Mouse (Mus musculus) lung, postnatal 0 days (tissue): ENCODE results near the gene Lum. TPM values are rescaled to one million over a fixed set of nuclear protein-coding genes. Genes with fewer than 3 reads are reported as not detected.

ENCODE experiments used
- ATAC-seq: fragments of 200-750 bp; cut with Nextera tagmentation; 2 replicates; pipeline ENCODE4 v1.8.0; 2017; ENCODE audit warnings: moderate library complexity
- DNase-seq: peaks from one replicate; pipeline ENCODE4 v3.0.0-alpha.2; 2016; ENCODE audit warnings: low spot score
- H3K27ac ChIP-seq: fragments of 300-500 bp; sonication (generic); 2 replicates; pipeline ENCODE4 v1.5.1; 2014; ENCODE audit warnings: antibody characterized with exemption, mild to moderate bottlenecking, low read length, mixed read lengths
- H3K27me3 ChIP-seq: fragments of 300-500 bp; sonication (generic); replicated peaks from 2 replicates; pipeline ENCODE4 v1.6.1; 2014; ENCODE audit warnings: low read length, mixed read lengths; ENCODE audit not compliant: insufficient read depth
- H3K36me3 ChIP-seq: fragments of 300-500 bp; sonication (generic); 2 replicates; pipeline ENCODE4 v1.6.1; 2014; ENCODE audit warnings: low read length, mixed read lengths; ENCODE audit not compliant: insufficient read depth
- H3K4me1 ChIP-seq: fragments of 300-500 bp; sonication (generic); 2 replicates; pipeline ENCODE4 v1.6.1; 2014; ENCODE audit warnings: antibody characterized with exemption, low read depth, low read length, mixed read lengths; ENCODE audit not compliant: insufficient read depth
- H3K4me2 ChIP-seq: fragments of 300-500 bp; sonication (generic); replicated peaks from 2 replicates; pipeline ENCODE4 v1.6.1; 2014; ENCODE audit warnings: low read depth, mild to moderate bottlenecking, low read length, moderate library complexity, mixed read lengths
- H3K4me3 ChIP-seq: fragments of 300-500 bp; sonication (generic); 2 replicates; pipeline ENCODE4 v1.5.1; 2014; ENCODE audit warnings: low read depth, low read length
- H3K9ac ChIP-seq: fragments of 300-500 bp; sonication (generic); replicated peaks from 2 replicates; pipeline ENCODE4 v1.6.1; 2014; ENCODE audit warnings: low read depth, mild to moderate bottlenecking
- H3K9me3 ChIP-seq: fragments of 300-500 bp; sonication (generic); 2 replicates; pipeline ENCODE4 v1.6.1; 2016; ENCODE audit warnings: low read length, mixed read lengths
- CTCF ChIP-seq: IDR thresholded peaks from 2 replicates; pipeline ENCODE4 v1.5.1; 2016; ENCODE audit warnings: antibody characterized with exemption, mild to moderate bottlenecking
- EP300 ChIP-seq: IDR thresholded peaks from 2 replicates; pipeline ENCODE4 v1.6.1; 2016; ENCODE audit warnings: antibody characterized with exemption, mild to moderate bottlenecking, control low read depth
- WGBS: fragments of 180-500 bp; shearing (Covaris S2); extraction: QIAGEN DNeasy Blood & Tissue Kit; methylation state at CpG from one replicate; pipeline ENCODE4 v1.1.7; 2014; 5-methylcytosine and 5-hydroxymethylcytosine counted together
- polyA plus RNA-seq: library from polyadenylated mRNA; unstranded; fragments of >200 nt; fragmentation: Nextera tagmentation; extraction: Ambion mirVana; gene quantifications from 2 replicates; pipeline ENCODE4 v1.2.1, GENCODE M21; 2015

Gene Lum
- polyA plus RNA-seq, 1 experiment from 2014 or later = 2.8 TPM

- Histone ChIP-seq H3K27ac (no peak overlapping the region), H3K27me3 (no peaks in the 10 kb centered on the region), H3K4me2 (no peak overlapping the region), H3K36me3 (no peaks in the 10 kb centered on the region), H3K4me3 (no peak overlapping the region), H3K9me3 (no peaks in the 10 kb centered on the region), H3K9ac (no peak overlapping the region), H3K4me1 (no peaks in the 10 kb centered on the region)
- ATAC-seq = no peak
- 50% methylated on average over 3 of the region's 3 CpGs for WGBS
- peak; percentile 20 for DNase-seq
- TF ChIP-seq EP300 = no peak
- TF ChIP-seq CTCF = no peak
Measured at GRCm38 (mm10) chr10:97591685-97592084, 26.8 kb downstream of the Lum start.

GRCm38 (mm10) chr10:97595680-97596079 is 30.8 kb downstream of the Lum start:
- TF ChIP-seq EP300 (no peak), CTCF (no peak)
- Histone ChIP-seq H3K4me1 (no peaks in the 10 kb centered on the region), H3K4me3 (no peak overlapping the region), H3K9ac (no peak overlapping the region), H3K9me3 (no peaks in the 10 kb centered on the region), H3K27me3 (no peaks in the 10 kb centered on the region), H3K27ac (no peak overlapping the region), H3K36me3 (no peaks in the 10 kb centered on the region), H3K4me2 (no peak overlapping the region)
- ATAC-seq = no peak
- WGBS = 79% methylated on average over 1 of the region's 1 CpGs
- no peak for DNase-seq

GRCm38 (mm10) chr10:97601744-97602143 is 36.8 kb downstream of the Lum start:
- Histone ChIP-seq H3K36me3 (no peaks in the 10 kb centered on the region), H3K9ac (no peak overlapping the region), H3K27ac (no peak overlapping the region), H3K4me2 (no peak overlapping the region), H3K9me3 (no peaks in the 10 kb centered on the region), H3K4me1 (no peaks in the 10 kb centered on the region), H3K27me3 (no peaks in the 10 kb centered on the region), H3K4me3 (no peak overlapping the region)
- TF ChIP-seq EP300 (no peak), CTCF (no peak)
- ATAC-seq (no peak), DNase-seq (no peak)
- 56% methylated on average over 4 of the region's 4 CpGs for WGBS

GRCm38 (mm10) chr10:97603256-97603655 is 38.3 kb downstream of the Lum start:
- H3K4me3 ChIP-seq = no peak overlapping the region
- TF ChIP-seq CTCF (no peak), EP300 (no peak)
- H3K4me2 ChIP-seq = no peak overlapping the region
- no peaks in the 10 kb centered on the region for H3K4me1 ChIP-seq
- no peaks in the 10 kb centered on the region for H3K36me3 ChIP-seq
- H3K9me3 ChIP-seq = no peaks in the 10 kb centered on the region
- H3K27ac ChIP-seq = no peak overlapping the region
- ATAC-seq (no peak), DNase-seq (no peak)
- H3K27me3 ChIP-seq = no peaks in the 10 kb centered on the region
- no peak overlapping the region for H3K9ac ChIP-seq

DNA sequence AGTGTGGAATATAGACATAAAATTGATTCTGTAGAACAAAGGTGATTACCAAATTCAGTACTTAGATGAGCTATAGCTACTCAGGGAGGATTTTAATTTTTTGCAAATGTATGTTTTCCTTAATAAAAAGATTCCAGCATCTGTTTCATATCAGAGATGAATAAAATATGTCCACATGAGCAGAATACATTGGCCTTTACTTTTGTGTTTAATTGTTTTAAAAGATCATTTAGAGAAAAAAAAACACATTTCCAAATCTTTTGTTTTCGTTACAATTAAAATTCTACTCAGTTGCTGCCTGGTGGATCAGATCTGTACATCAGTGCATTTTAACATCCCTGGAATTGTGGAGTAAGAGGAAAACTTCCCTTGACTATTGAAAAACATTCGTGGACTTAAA is 41.7 kb downstream of the Lum start, which contains the start of gene Kera:
Gene Kera (plus strand): TSS at position 301 of the 400 bp plus-strand sequence.
- no peak within 1 kb of the TSS for H3K4me3 ChIP-seq
- TF ChIP-seq CTCF (no peak), EP300 (no peak)
- H3K9ac ChIP-seq = no peak within 1 kb of the TSS
- no peaks in the 10 kb centered on the region for H3K27me3 ChIP-seq
- ATAC-seq = no peak
- 73% methylated on average over 2 of the region's 2 CpGs for WGBS
- no peaks in the 10 kb centered on the region for H3K36me3 ChIP-seq
- no peak for DNase-seq
- no peaks in the 10 kb centered on the region for H3K4me1 ChIP-seq
- H3K4me2 ChIP-seq = no peak within 1 kb of the TSS
- H3K9me3 ChIP-seq = no peaks in the 10 kb centered on the region
- no peak within 1 kb of the TSS for H3K27ac ChIP-seq

Other genes with a start within 250 kb of the Lum start
- 35.4 and 42.5 TPM in 2 replicates for gene Dcn, start 85.5 kb upstream of the Lum start, polyA plus RNA-seq
- gene Kera, start 41.8 kb downstream of the Lum start, polyA plus RNA-seq = not detected in 2 replicates
- 0.07 TPM in 1 of 2 replicates, not detected in the other for gene Epyc, start 78.9 kb downstream of the Lum start, polyA plus RNA-seq
- not detected in 2 replicates for gene Ccer1, start 127.9 kb downstream of the Lum start, polyA plus RNA-seq
- gene C030005K15Rik, start 161.6 kb downstream of the Lum start, polyA plus RNA-seq = not detected in 2 replicates